Mouse (Mus musculus) thymus, adult 2 months (tissue): ENCODE measurements at regions not wholly inside any gene's neighbourhood (a gene's known extent, or its start where the extent isn't known, plus 50 kb on each side); places are given as distances from the start of the nearest gene placed in this dataset.

Experiments used
- CTCF ChIP-seq: fragments of 200-500 bp; IDR thresholded peaks from 2 replicates; pipeline ENCODE4 v1.5.1; 2012; ENCODE audit warnings: mild to moderate bottlenecking, control low read depth, low read length, moderate library complexity, borderline replicate concordance; ENCODE audit not compliant: control insufficient read depth, poor library complexity, insufficient read depth; ENCODE audit errors: extremely low read depth
- POLR2A ChIP-seq: fragments of 200-500 bp; IDR thresholded peaks from 2 replicates; pipeline ENCODE4 v1.6.1; 2012; ENCODE audit warnings: mild to moderate bottlenecking, low read length, control low read depth, moderate library complexity; ENCODE audit not compliant: control insufficient read depth, poor library complexity, insufficient read depth; ENCODE audit errors: extremely low read depth

DNA sequence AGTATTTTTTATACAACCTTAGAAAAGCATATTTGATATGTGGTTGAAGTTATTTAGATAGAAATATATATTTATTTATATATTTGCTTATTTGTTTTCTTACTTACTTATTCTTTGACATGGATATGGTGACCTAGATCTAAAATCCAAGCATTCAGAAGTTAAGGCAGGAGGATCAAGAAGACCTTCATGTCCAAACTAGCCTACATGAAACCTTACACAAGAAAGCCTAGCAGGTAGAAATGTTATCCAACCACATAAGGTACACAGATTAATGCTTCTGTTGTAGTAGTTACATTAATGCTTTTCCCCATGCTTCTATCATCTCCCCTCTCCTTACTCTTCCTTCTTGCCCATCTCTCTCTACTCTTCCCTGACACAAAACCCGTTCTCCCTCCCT is 93.2 kb upstream of the Cpeb2 start:
- TF ChIP-seq CTCF (no peak), POLR2A (no peak)
